Mouse (Mus musculus) hindbrain, embryonic 16.5 days (tissue): Measurements from ENCODE around the gene Tnc. TPM values are rescaled to one million over a fixed set of nuclear protein-coding genes. Genes with fewer than 3 reads are reported as not detected.
A peak's percentile ranks its signal among the peaks of the same experiment; 100 is the strongest.
"Not testable (repeated sequence)": the region's sequence is repeated elsewhere in the genome, so short reads cannot be mapped to it uniquely, and the experiment has no call there.

ENCODE experiments used
- ATAC-seq: fragments of 200-750 bp; cut with Nextera tagmentation; 2 replicates; pipeline ENCODE4 v1.8.0; 2017; ENCODE audit warnings: moderate TSS enrichment, moderate library complexity
- H3K27ac ChIP-seq: fragments of 300-500 bp; sonication (generic); 2 replicates; pipeline ENCODE4 v1.5.1; 2014; ENCODE audit warnings: low read depth, mild to moderate bottlenecking, control low read depth, low read length, moderate library complexity
- H3K27me3 ChIP-seq: fragments of 300-500 bp; sonication (generic); replicated peaks from 2 replicates; pipeline ENCODE4 v1.6.1; 2014; ENCODE audit warnings: low read length; ENCODE audit not compliant: control insufficient read depth, insufficient read depth
- H3K36me3 ChIP-seq: fragments of 300-500 bp; sonication (generic); 2 replicates; pipeline ENCODE4 v1.6.1; 2014; ENCODE audit warnings: mild to moderate bottlenecking, low read length, moderate library complexity, mixed read lengths; ENCODE audit not compliant: control insufficient read depth, insufficient read depth
- H3K4me1 ChIP-seq: fragments of 300-500 bp; sonication (generic); 2 replicates; pipeline ENCODE4 v1.6.1; 2014; ENCODE audit warnings: low read depth, low read length; ENCODE audit not compliant: control insufficient read depth, insufficient read depth
- H3K4me2 ChIP-seq: fragments of 300-500 bp; sonication (generic); 2 replicates; pipeline ENCODE4 v1.6.1; 2014; ENCODE audit warnings: mild to moderate bottlenecking, low read length, control low read depth, moderate library complexity
- H3K4me3 ChIP-seq: fragments of 300-500 bp; sonication (generic); 2 replicates; pipeline ENCODE4 v1.5.1; 2014; ENCODE audit warnings: mild to moderate bottlenecking, low read length, control low read depth, moderate library complexity
- H3K9ac ChIP-seq: fragments of 300-500 bp; sonication (generic); 2 replicates; pipeline ENCODE4 v1.6.1; 2014; ENCODE audit warnings: low read depth, mild to moderate bottlenecking, control low read depth, low read length, moderate library complexity
- H3K9me3 ChIP-seq: fragments of 300-500 bp; sonication (generic); 2 replicates; pipeline ENCODE4 v1.6.1; 2014; ENCODE audit warnings: mild to moderate bottlenecking, low read length, moderate library complexity; ENCODE audit not compliant: control insufficient read depth
- WGBS: fragments of 180-500 bp; shearing (Covaris S2); extraction: QIAGEN DNeasy Blood & Tissue Kit; methylation state at CpG from one replicate; pipeline ENCODE4 v1.1.7; 2014; 5-methylcytosine and 5-hydroxymethylcytosine counted together
- polyA plus RNA-seq: library from polyadenylated mRNA; unstranded; fragments of >200 nt; fragmentation: Nextera tagmentation; extraction: Ambion mirVana; gene quantifications from 2 replicates; pipeline ENCODE4 v1.2.1, GENCODE M21; 2015

The Tnc gene
- polyA plus RNA-seq, 1 experiment from 2014 or later = 53.3 TPM

DNA sequence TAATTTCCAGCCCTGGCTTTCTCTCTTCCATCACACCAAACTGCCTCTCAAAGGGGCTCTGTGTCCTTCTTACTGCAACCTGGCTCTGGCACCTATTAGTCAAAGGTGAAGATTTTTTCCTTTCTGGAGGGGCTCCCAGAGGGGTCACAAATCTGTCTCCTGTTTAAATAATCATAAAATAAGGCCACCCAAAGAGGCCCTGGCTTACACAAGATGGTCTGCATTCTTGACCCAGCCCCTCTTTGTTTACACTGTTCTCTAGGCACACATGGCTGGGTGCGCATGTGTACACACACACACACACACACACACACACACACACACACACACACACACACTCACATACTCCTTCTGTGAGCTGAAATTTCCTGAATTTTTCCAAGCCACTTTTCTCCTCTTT, 83.4 kb downstream of the Tnc start:
- H3K9ac ChIP-seq = no peak overlapping the region
- H3K27me3 ChIP-seq = no peaks in the 10 kb centered on the region
- no peaks in the 10 kb centered on the region for H3K4me1 ChIP-seq
- H3K36me3 ChIP-seq = no peaks in the 10 kb centered on the region
- 90% methylated on average over 1 of the region's 1 CpGs for WGBS
- H3K9me3 ChIP-seq = no peaks in the 10 kb centered on the region
- H3K4me3 ChIP-seq = no peak overlapping the region
- no peak overlapping the region for H3K4me2 ChIP-seq
- H3K27ac ChIP-seq = no peak overlapping the region
- ATAC-seq = no peak

DNA sequence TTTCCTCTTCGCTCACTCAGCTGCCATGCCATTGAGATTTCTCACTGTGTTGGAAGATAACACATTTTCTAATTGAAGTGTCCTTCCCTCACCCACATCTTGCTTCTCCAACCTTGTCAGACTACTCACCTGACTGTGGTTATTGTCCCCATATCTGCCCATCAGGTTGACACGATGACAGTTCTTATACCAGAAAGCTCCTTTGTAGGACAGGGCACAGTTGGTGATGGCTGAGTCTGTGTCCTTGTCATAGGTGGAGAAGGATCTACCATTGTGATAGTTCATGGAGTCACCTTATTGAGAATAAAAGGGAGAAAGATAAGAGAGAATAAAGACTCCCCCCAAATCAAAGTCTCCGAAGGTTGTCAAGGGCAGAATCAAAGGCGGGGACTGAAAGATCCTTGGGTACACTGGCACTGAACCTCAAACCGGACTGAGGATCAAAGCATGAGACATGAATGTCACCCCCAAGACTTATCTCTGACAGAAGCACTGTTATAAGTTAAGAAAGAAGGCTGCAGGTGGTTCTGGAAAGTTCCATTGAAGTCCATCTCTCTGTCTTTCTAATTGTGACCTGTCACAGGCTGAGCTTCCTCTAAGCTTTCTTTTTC, 84.9 kb downstream of the Tnc start:
- H3K27ac ChIP-seq = no peak overlapping the region
- no peak overlapping the region for H3K9ac ChIP-seq
- no peaks in the 10 kb centered on the region for H3K9me3 ChIP-seq
- no peak overlapping the region for H3K4me2 ChIP-seq
- 93% methylated on average over 5 of the region's 5 CpGs for WGBS
- no peaks in the 10 kb centered on the region for H3K27me3 ChIP-seq
- no peak overlapping the region for H3K4me3 ChIP-seq
- no peaks in the 10 kb centered on the region for H3K4me1 ChIP-seq
- no peaks in the 10 kb centered on the region for H3K36me3 ChIP-seq
- no peak for ATAC-seq

DNA sequence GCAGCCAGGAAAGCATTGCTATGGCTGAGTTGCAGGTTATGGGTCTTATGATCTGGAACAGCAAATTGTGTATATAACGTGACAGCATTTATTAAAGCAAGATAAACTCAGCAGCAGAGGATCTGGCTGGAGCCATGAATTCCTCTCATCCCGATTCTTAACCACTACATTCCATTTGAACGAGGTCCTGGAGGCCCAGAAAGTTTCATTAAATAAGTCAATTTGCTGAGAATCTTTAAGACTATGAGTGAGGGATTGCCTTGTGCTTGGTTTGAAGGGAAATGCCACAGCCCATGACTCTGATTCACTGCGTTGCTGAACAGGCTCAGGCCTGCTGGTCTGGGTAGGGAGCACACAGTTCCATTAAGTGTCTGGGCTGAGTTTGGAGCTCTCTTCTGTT, 88.2 kb downstream of the Tnc start:
- H3K9me3 ChIP-seq = no peaks in the 10 kb centered on the region
- no peak overlapping the region; the same call in 1 of the 2 replicates for H3K27ac ChIP-seq
- no peaks in the 10 kb centered on the region for H3K4me1 ChIP-seq
- H3K4me3 ChIP-seq = no peak overlapping the region
- 89% methylated on average over 4 of the region's 4 CpGs for WGBS
- H3K4me2 ChIP-seq = no peak overlapping the region
- no peaks in the 10 kb centered on the region for H3K36me3 ChIP-seq
- no peak for ATAC-seq
- H3K27me3 ChIP-seq = no peaks in the 10 kb centered on the region
- H3K9ac ChIP-seq = no peak overlapping the region

DNA sequence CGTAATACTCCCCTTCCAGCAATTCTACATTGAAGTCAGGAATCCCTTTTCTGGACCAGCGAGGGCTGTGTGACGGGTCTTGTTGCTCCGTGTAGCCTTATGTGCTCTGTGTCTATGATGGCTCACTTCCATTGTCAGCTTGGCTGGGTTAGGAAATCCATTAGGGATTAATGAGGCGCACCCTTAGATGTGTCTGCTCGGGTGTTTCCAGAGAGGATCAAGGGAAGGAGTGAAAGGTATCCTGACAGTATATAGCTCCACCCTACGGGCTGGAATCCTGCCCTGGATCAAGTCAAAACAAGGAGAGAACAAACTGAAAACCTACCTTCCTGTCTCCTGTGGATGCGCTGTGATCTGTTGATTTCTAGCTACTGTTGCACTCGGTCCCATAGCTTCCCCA, 96.8 kb downstream of the Tnc start:
- no peak overlapping the region for H3K4me3 ChIP-seq
- 70% methylated on average over 9 of the region's 9 CpGs for WGBS
- H3K4me1 ChIP-seq = no peaks in the 10 kb centered on the region
- no peaks in the 10 kb centered on the region for H3K36me3 ChIP-seq
- no peak overlapping the region for H3K9ac ChIP-seq
- no peak overlapping the region for H3K27ac ChIP-seq
- no peaks in the 10 kb centered on the region for H3K9me3 ChIP-seq
- H3K4me2 ChIP-seq = no peak overlapping the region
- no peak for ATAC-seq
- H3K27me3 ChIP-seq = no peaks in the 10 kb centered on the region

DNA sequence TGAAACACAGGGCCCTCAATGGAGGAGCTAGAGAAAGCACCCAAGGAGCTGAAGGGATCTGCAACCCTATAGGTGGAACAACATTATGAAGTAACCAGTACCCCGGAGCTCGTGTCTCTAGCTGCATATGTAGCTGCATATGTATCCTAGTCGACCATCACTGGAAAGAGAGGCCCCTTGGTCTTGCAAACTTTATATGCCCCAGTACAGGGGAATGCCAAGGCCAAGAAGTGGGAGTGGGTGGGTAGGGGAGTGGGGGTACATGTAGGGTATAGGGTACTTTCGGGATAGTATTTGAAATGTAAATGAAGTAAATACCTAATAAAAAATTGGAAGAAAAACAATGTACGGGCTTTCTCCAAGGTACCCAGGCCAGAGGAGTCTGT, 98.1 kb downstream of the Tnc start:
- H3K27me3 ChIP-seq, ATAC-seq, H3K4me3 ChIP-seq, H3K4me2 ChIP-seq, H3K36me3 ChIP-seq, H3K4me1 ChIP-seq, H3K27ac ChIP-seq, H3K9me3 ChIP-seq, H3K9ac ChIP-seq: not testable (repeated sequence)
- 90% methylated on average over 5 of the region's 5 CpGs for WGBS

DNA sequence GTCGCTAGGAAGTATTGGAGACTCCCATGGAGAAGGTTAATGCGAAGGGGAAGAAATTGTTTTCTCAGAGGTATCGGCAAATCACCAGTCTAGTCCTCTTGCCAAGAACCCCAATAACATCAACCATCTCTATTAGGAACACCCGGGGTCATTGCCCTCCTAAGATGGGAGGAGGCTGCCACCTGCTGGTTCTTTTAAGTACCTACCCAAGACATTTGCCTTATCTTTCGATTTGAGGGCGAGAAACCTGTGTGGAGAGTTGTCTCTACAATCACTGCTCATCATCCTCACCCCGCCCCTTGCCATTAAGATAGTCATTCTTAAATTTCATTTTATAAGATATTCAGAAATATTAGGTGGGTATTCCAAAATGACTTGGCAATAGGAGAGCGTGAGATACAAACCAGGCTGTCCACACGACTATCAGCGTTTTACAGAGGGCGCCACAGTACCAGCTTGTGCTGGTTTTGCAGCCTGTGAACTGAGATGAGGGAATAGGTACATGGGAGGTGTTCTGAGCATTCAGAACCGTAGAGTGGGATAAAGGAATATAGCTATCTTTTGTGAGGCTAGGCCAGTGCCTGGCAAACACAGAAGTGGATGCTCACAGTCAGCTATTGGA, 98.6 kb downstream of the Tnc start:
- Histone ChIP-seq H3K4me2 (no peak overlapping the region), H3K4me1 (no peaks in the 10 kb centered on the region), H3K9me3 (no peaks in the 10 kb centered on the region), H3K27ac (no peak overlapping the region), H3K27me3 (no peaks in the 10 kb centered on the region), H3K4me3 (no peak overlapping the region), H3K36me3 (no peaks in the 10 kb centered on the region), H3K9ac (no peak overlapping the region)
- peak; percentile 87 for ATAC-seq
- WGBS = 43% methylated on average over 12 of the region's 12 CpGs

DNA sequence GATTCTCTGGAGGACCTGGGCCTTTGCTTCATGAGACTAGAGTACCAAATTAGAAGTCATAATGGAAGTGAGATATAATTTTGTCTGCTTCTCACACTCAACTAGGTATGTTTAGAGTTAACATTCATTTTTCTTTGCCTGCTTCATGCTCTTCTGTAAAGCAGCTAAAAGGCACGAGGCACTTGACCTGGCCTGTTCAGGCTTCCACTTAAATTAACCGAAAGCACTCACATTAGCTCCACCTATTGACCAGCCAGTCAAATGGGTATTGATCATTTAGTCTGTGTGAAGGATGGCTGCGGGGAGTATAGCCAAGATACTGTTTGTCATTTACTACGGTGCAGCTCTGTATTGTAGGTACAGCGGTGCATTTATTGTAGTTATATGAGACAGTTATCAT, 103.0 kb downstream of the Tnc start:
- ATAC-seq = no peak
- 78% methylated on average over 5 of the region's 5 CpGs for WGBS
- no peaks in the 10 kb centered on the region for H3K4me1 ChIP-seq

DNA sequence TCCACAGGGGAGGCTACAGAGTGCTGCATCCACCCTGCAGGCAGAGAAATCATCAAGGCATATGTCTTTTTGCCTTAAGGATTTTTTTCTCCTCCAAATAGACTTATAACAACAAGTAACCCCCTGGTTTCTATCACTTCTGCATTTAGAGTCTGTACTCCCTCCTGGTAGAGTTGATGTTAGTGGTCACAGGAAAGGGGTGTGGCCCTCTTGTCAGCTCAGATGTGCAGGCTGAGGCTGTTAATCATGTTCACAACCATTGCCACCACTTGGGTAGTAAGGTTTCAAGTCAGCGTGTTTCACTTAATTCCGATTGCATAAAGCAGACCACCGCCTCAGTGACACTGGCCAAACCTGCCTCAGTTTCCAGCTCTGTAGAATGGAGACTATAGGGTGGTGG, 103.9 kb downstream of the Tnc start:
- H3K9me3 ChIP-seq = no peaks in the 10 kb centered on the region
- no peak overlapping the region for H3K4me3 ChIP-seq
- H3K27ac ChIP-seq = no peak overlapping the region
- H3K27me3 ChIP-seq = no peaks in the 10 kb centered on the region
- no peak overlapping the region for H3K9ac ChIP-seq
- no peaks in the 10 kb centered on the region for H3K4me1 ChIP-seq
- WGBS = 96% methylated on average over 3 of the region's 3 CpGs
- H3K36me3 ChIP-seq = no peaks in the 10 kb centered on the region
- H3K4me2 ChIP-seq = no peak overlapping the region
- ATAC-seq = no peak

More for the DNA sequence above, 103.0 kb downstream of the Tnc start:
- Histone ChIP-seq H3K36me3 (no peaks in the 10 kb centered on the region), H3K9me3 (no peaks in the 10 kb centered on the region), H3K9ac (no peak overlapping the region), H3K27me3 (no peaks in the 10 kb centered on the region), H3K4me3 (no peak overlapping the region), H3K4me2 (no peak overlapping the region), H3K27ac (no peak overlapping the region)

GRCm38 (mm10) chr4:63941420-63941819, 105.4 kb downstream of the Tnc start:
- no peak overlapping the region for H3K9ac ChIP-seq
- WGBS = 93% methylated on average over 2 of the region's 2 CpGs
- no peak overlapping the region for H3K27ac ChIP-seq
- H3K4me1 ChIP-seq = no peaks in the 10 kb centered on the region
- no peak overlapping the region for H3K4me2 ChIP-seq
- H3K9me3 ChIP-seq = no peaks in the 10 kb centered on the region
- H3K36me3 ChIP-seq = no peaks in the 10 kb centered on the region
- no peak overlapping the region for H3K4me3 ChIP-seq
- no peak for ATAC-seq
- H3K27me3 ChIP-seq = no peaks in the 10 kb centered on the region
